Comparison of ENCODE assay signal across 15 mouse cellular contexts in genomic region chr2:21941488-21942000, GRCm38 (mm10).
DNase-seq lines count a peak whose midpoint lies in the region; ATAC-seq lines count a peak whose summit lies in the region.
"Had no signal": no experiment of that assay in that cellular context is flagged by ENCODE, and none has a peak within 500 bp of the region (broad histone marks: within the 10 kb centered on the region; RNA-seq: fewer than 3 reads in every experiment).

No protein-coding gene starts in this region.

- WGBS in forebrain, embryonic 11.5 days = 75% methylated on average over 2 of the region's 2 CpGs
- whole genome bisulfite sequencing in forebrain, embryonic 10.5 days = 86% methylated on average over 2 of the region's 2 CpGs
- WGBS in midbrain, embryonic 12.5 days = 70% methylated on average over 2 of the region's 2 CpGs
- WGBS in midbrain, embryonic 10.5 days = 82% methylated on average over 2 of the region's 2 CpGs
- WGBS in hindbrain, embryonic 14.5 days = 82% methylated on average over 2 of the region's 2 CpGs
- WGBS in neural tube, embryonic 14.5 days = 89% methylated on average over 2 of the region's 2 CpGs

- DNase-seq in forebrain, embryonic 11.5 days (ENCODE audit: low spot score) = no peak
- DNase-seq in forebrain, embryonic 10.5 days (ENCODE audit: extremely low spot score, low spot score) = no peak
- DNase-seq in midbrain, embryonic 10.5 days (ENCODE audit: low spot score) = no peak
- DNase-seq in hindbrain, embryonic 14.5 days (ENCODE audit: low spot score) = peak; percentile 14
- no peak for DNase-seq in layer of hippocampus, adult 9-10 months (ENCODE audit: low spot score)
- DNase-seq in right cerebral cortex, postnatal 14 days = no peak
- DNase-seq: gastrocnemius, postnatal 14 days; liver; right cerebral cortex, postnatal 4 days had no signal

- H3K9ac ChIP-seq in forebrain, embryonic 11.5 days (ENCODE audit: low read length) = no peak overlapping the region
- H3K9ac ChIP-seq in midbrain, embryonic 12.5 days (replicated peaks) = no peak overlapping the region
- no peak overlapping the region for H3K9ac ChIP-seq in hindbrain, embryonic 14.5 days
- no peak overlapping the region for H3K9ac ChIP-seq in neural tube, embryonic 14.5 days (replicated peaks; ENCODE audit: low read depth, low read length)
- H3K9ac ChIP-seq: heart, embryonic 12.5 days; liver, embryonic 15.5 days; lung, embryonic 15.5 days had no signal

- no peaks in the 10 kb centered on the region for H3K4me1 ChIP-seq in forebrain, embryonic 11.5 days (replicated peaks; ENCODE audit: control insufficient read depth, insufficient read depth, low read length)
- no peaks in the 10 kb centered on the region for H3K4me1 ChIP-seq in forebrain, embryonic 10.5 days
- no peaks in the 10 kb centered on the region for H3K4me1 ChIP-seq in midbrain, embryonic 12.5 days
- H3K4me1 ChIP-seq in midbrain, embryonic 10.5 days = no peaks in the 10 kb centered on the region
- no peaks in the 10 kb centered on the region for H3K4me1 ChIP-seq in hindbrain, embryonic 14.5 days (replicated peaks; ENCODE audit: control insufficient read depth, insufficient read depth, low read length)
- no peaks in the 10 kb centered on the region for H3K4me1 ChIP-seq in neural tube, embryonic 14.5 days (ENCODE audit: control insufficient read depth, insufficient read depth, low read length)
- H3K4me1 ChIP-seq: heart, embryonic 12.5 days; liver, embryonic 15.5 days; lung, embryonic 15.5 days had no signal

- no peak overlapping the region for H3K4me3 ChIP-seq in forebrain, embryonic 11.5 days (ENCODE audit: low read depth, low read length)
- no peak overlapping the region for H3K4me3 ChIP-seq in forebrain, embryonic 10.5 days
- H3K4me3 ChIP-seq in midbrain, embryonic 12.5 days = no peak overlapping the region
- no peak overlapping the region for H3K4me3 ChIP-seq in midbrain, embryonic 10.5 days
- H3K4me3 ChIP-seq in hindbrain, embryonic 14.5 days (replicated peaks; ENCODE audit: low read length) = no peak overlapping the region
- no peak overlapping the region for H3K4me3 ChIP-seq in neural tube, embryonic 14.5 days (ENCODE audit: low read depth, low read length)
- H3K4me3 ChIP-seq: heart, embryonic 12.5 days; liver, embryonic 15.5 days; lung, embryonic 15.5 days had no signal

- no peaks in the 10 kb centered on the region for H3K27me3 ChIP-seq in forebrain, embryonic 11.5 days (ENCODE audit: control insufficient read depth, insufficient read depth, low read length)
- H3K27me3 ChIP-seq in forebrain, embryonic 10.5 days (ENCODE audit: poor library complexity, severe bottlenecking) = no peaks in the 10 kb centered on the region
- H3K27me3 ChIP-seq in midbrain, embryonic 12.5 days = no peaks in the 10 kb centered on the region
- H3K27me3 ChIP-seq in midbrain, embryonic 10.5 days (ENCODE audit: low read depth, poor library complexity, severe bottlenecking) = no peaks in the 10 kb centered on the region
- H3K27me3 ChIP-seq in hindbrain, embryonic 14.5 days (ENCODE audit: control insufficient read depth, insufficient read depth, low read length) = no peaks in the 10 kb centered on the region
- H3K27me3 ChIP-seq in neural tube, embryonic 14.5 days (ENCODE audit: control insufficient read depth, insufficient read depth, low read length) = no peaks in the 10 kb centered on the region
- H3K27me3 ChIP-seq: heart, embryonic 12.5 days; liver, embryonic 15.5 days; lung, embryonic 15.5 days had no signal

- no peak overlapping the region for H3K4me2 ChIP-seq in forebrain, embryonic 11.5 days (ENCODE audit: low read depth, low read length, severe bottlenecking)
- H3K4me2 ChIP-seq in midbrain, embryonic 12.5 days (replicated peaks) = no peak overlapping the region
- H3K4me2 ChIP-seq in hindbrain, embryonic 14.5 days (replicated peaks) = no peak overlapping the region
- H3K4me2 ChIP-seq in neural tube, embryonic 14.5 days (ENCODE audit: low read depth, low read length) = no peak overlapping the region
- H3K4me2 ChIP-seq: heart, embryonic 12.5 days; liver, embryonic 15.5 days; lung, embryonic 15.5 days had no signal

- H3K36me3 ChIP-seq in forebrain, embryonic 11.5 days (ENCODE audit: control insufficient read depth, insufficient read depth, low read length) = no peaks in the 10 kb centered on the region
- H3K36me3 ChIP-seq in forebrain, embryonic 10.5 days (replicated peaks) = no peaks in the 10 kb centered on the region
- no peaks in the 10 kb centered on the region for H3K36me3 ChIP-seq in midbrain, embryonic 12.5 days
- H3K36me3 ChIP-seq in midbrain, embryonic 10.5 days = no peaks in the 10 kb centered on the region
- no peaks in the 10 kb centered on the region for H3K36me3 ChIP-seq in hindbrain, embryonic 14.5 days (replicated peaks; ENCODE audit: control insufficient read depth, insufficient read depth)
- no peaks in the 10 kb centered on the region for H3K36me3 ChIP-seq in neural tube, embryonic 14.5 days (ENCODE audit: control insufficient read depth, insufficient read depth, low read length)
- H3K36me3 ChIP-seq: heart, embryonic 12.5 days; liver, embryonic 15.5 days; lung, embryonic 15.5 days had no signal

- H3K9me3 ChIP-seq in forebrain, embryonic 11.5 days (ENCODE audit: control insufficient read depth, low read length) = no peaks in the 10 kb centered on the region
- 0 out of 2 replicates have a peak, but pooled peaks cover 6% of the 10 kb centered on the region for H3K9me3 ChIP-seq in forebrain, embryonic 10.5 days
- H3K9me3 ChIP-seq in midbrain, embryonic 12.5 days = no peaks in the 10 kb centered on the region
- H3K9me3 ChIP-seq in midbrain, embryonic 10.5 days (replicated peaks) = no peaks in the 10 kb centered on the region; the same call in 1 of the 2 replicates
- H3K9me3 ChIP-seq in hindbrain, embryonic 14.5 days (ENCODE audit: control insufficient read depth, low read length) = no peaks in the 10 kb centered on the region
- H3K9me3 ChIP-seq in neural tube, embryonic 14.5 days (ENCODE audit: control insufficient read depth, low read length) = no peaks in the 10 kb centered on the region
- H3K9me3 ChIP-seq: heart, embryonic 12.5 days; liver, embryonic 15.5 days; lung, embryonic 15.5 days had no signal

- peak; percentile 66; the same call in 1 of the 2 replicates for ATAC-seq in forebrain, embryonic 11.5 days (replicated peaks; ENCODE audit: low FRiP score)
- ATAC-seq in midbrain, embryonic 12.5 days (ENCODE audit: low FRiP score, low read depth) = peak; percentile 60
- peak; percentile 53; the same call in 1 of the 2 replicates for ATAC-seq in hindbrain, embryonic 14.5 days (ENCODE audit: low FRiP score)
- ATAC-seq in neural tube, embryonic 14.5 days (ENCODE audit: low read depth) = peak; percentile 63; the same call in 1 of the 2 replicates
- ATAC-seq: intestine, postnatal 0 days had no signal

- H3K27ac ChIP-seq in forebrain, embryonic 11.5 days (ENCODE audit: low read depth, low read length) = no peak overlapping the region
- H3K27ac ChIP-seq in forebrain, embryonic 10.5 days = no peak overlapping the region
- H3K27ac ChIP-seq in midbrain, embryonic 12.5 days (replicated peaks) = no peak overlapping the region
- no peak overlapping the region for H3K27ac ChIP-seq in midbrain, embryonic 10.5 days (replicated peaks)
- H3K27ac ChIP-seq in hindbrain, embryonic 14.5 days = no peak overlapping the region
- H3K27ac ChIP-seq in neural tube, embryonic 14.5 days (ENCODE audit: low read depth, low read length) = no peak overlapping the region
- H3K27ac ChIP-seq: liver, embryonic 15.5 days; lung, embryonic 15.5 days had no signal
